In genomic region chr2:30171371-30171996, GRCm38 (mm10) we compare ENCODE assay signal across 8 mouse cellular contexts. TPM values are rescaled to one million over a fixed set of nuclear protein-coding genes. Genes with fewer than 3 reads are reported as not detected.
DNase-seq lines count a peak whose midpoint lies in the region; ATAC-seq and TF ChIP-seq lines count a peak whose summit lies in the region.

TSS of gene Endog (plus strand) at chr2:30171493.

- TF ChIP-seq POLR2A in bone marrow macrophage, adult 2 months (IDR thresholded peaks at IDR 0.05; ENCODE audit: borderline replicate concordance, low read depth, low read length), result no peak
- TF ChIP-seq POLR2A in embryonic fibroblast, embryonic 13.5 days (IDR thresholded peaks at IDR 0.05; ENCODE audit: low read depth, low read length), result peak; percentile 98

- H3K4me3 ChIP-seq in bone marrow macrophage, adult 2 months (ENCODE audit: insufficient read depth, low read length), result peak within 1 kb of the TSS; percentile 74
- H3K4me3 ChIP-seq in embryonic fibroblast, embryonic 13.5 days (ENCODE audit: insufficient read depth, low read length), result peak within 1 kb of the TSS; percentile 49
- H3K4me3 ChIP-seq in heart, embryonic 10.5 days, result peak within 1 kb of the TSS; percentile 82
- H3K4me3 ChIP-seq in kidney, embryonic 15.5 days (replicated peaks), result peak within 1 kb of the TSS; percentile 74
- peak within 1 kb of the TSS; percentile 70 for H3K4me3 ChIP-seq in limb, embryonic 15.5 days
- H3K4me3 ChIP-seq in midbrain, postnatal 0 days (ENCODE audit: low read depth, low read length), result peak within 1 kb of the TSS; percentile 56

- H3K27ac ChIP-seq in bone marrow macrophage, adult 2 months (ENCODE audit: insufficient read depth, low read depth, low read length), result peak within 1 kb of the TSS; percentile 62
- H3K27ac ChIP-seq in embryonic fibroblast, embryonic 13.5 days (ENCODE audit: insufficient read depth, low read length), result 0 out of 2 replicates have a peak within 1 kb of the TSS, but pooled peaks have one; percentile 28
- H3K27ac ChIP-seq in heart, embryonic 10.5 days, result peak within 1 kb of the TSS; percentile 96
- H3K27ac ChIP-seq in kidney, embryonic 15.5 days, result peak within 1 kb of the TSS; percentile 89
- H3K27ac ChIP-seq in limb, embryonic 15.5 days, result peak within 1 kb of the TSS; percentile 91
- peak within 1 kb of the TSS; percentile 90 for H3K27ac ChIP-seq in midbrain, postnatal 0 days (ENCODE audit: low read depth, low read length)

- H3K9ac ChIP-seq in kidney, embryonic 15.5 days, result peak within 1 kb of the TSS; percentile 67
- peak within 1 kb of the TSS; percentile 74 for H3K9ac ChIP-seq in limb, embryonic 15.5 days
- peak within 1 kb of the TSS; percentile 77 for H3K9ac ChIP-seq in midbrain, postnatal 0 days (replicated peaks; ENCODE audit: low read length, poor library complexity, severe bottlenecking)

- 0 out of 2 replicates have a peak, but pooled peaks cover 3% of the 10 kb centered on the region for H3K4me1 ChIP-seq in bone marrow macrophage, adult 2 months (ENCODE audit: control insufficient read depth, insufficient read depth, low read length)
- no peaks in the 10 kb centered on the region for H3K4me1 ChIP-seq in embryonic fibroblast, embryonic 13.5 days (ENCODE audit: control insufficient read depth, insufficient read depth, low read length)
- H3K4me1 ChIP-seq in heart, embryonic 10.5 days, result peaks cover 20% of the 10 kb centered on the region
- peaks cover 15% of the 10 kb centered on the region for H3K4me1 ChIP-seq in kidney, embryonic 15.5 days
- peaks cover 15% of the 10 kb centered on the region for H3K4me1 ChIP-seq in limb, embryonic 15.5 days
- peaks cover 8% of the 10 kb centered on the region; the same call in 1 of the 2 replicates for H3K4me1 ChIP-seq in midbrain, postnatal 0 days (ENCODE audit: insufficient read depth, low read length)

- WGBS in heart, embryonic 10.5 days, result under 1% methylated on average over 75 of the region's 75 CpGs
- WGBS in kidney, embryonic 15.5 days, result under 1% methylated on average over 75 of the region's 75 CpGs
- under 1% methylated on average over 75 of the region's 75 CpGs for WGBS in limb, embryonic 15.5 days
- under 1% methylated on average over 73 of the region's 75 CpGs for WGBS in midbrain, postnatal 0 days

- peak within 1 kb of the TSS; percentile 98 for H3K4me2 ChIP-seq in kidney, embryonic 15.5 days
- H3K4me2 ChIP-seq in limb, embryonic 15.5 days, result peak within 1 kb of the TSS; percentile 96
- H3K4me2 ChIP-seq in midbrain, postnatal 0 days (ENCODE audit: low read depth, low read length, poor library complexity, severe bottlenecking), result peak within 1 kb of the TSS; percentile 65

- H3K36me3 ChIP-seq in heart, embryonic 10.5 days, result peaks cover 41% of the 10 kb centered on the region
- peaks cover 41% of the 10 kb centered on the region for H3K36me3 ChIP-seq in kidney, embryonic 15.5 days
- peaks cover 44% of the 10 kb centered on the region for H3K36me3 ChIP-seq in limb, embryonic 15.5 days
- H3K36me3 ChIP-seq in midbrain, postnatal 0 days (ENCODE audit: insufficient read depth, low read length), result peaks cover 39% of the 10 kb centered on the region

- peak; percentile 75 for DNase-seq in B cell, adult 2 months
- peak; percentile 96 for DNase-seq in heart, embryonic 10.5 days (ENCODE audit: low spot score)
- peak; percentile 94 for DNase-seq in midbrain, postnatal 0 days (ENCODE audit: low spot score)
- peak; percentile 63 to 84 for DNase-seq in spleen, postnatal 10 days (ENCODE audit: low spot score in 2 of 2)

- H3K9me3 ChIP-seq in heart, embryonic 10.5 days, result peaks cover 7% of the 10 kb centered on the region
- H3K9me3 ChIP-seq in kidney, embryonic 15.5 days (replicated peaks), result peaks cover 11% of the 10 kb centered on the region
- H3K9me3 ChIP-seq in limb, embryonic 15.5 days, result no peaks in the 10 kb centered on the region
- H3K9me3 ChIP-seq in midbrain, postnatal 0 days (ENCODE audit: low read length), result no peaks in the 10 kb centered on the region

- 0 out of 2 replicates have a peak, but pooled peaks cover 4% of the 10 kb centered on the region for H3K27me3 ChIP-seq in heart, embryonic 10.5 days (ENCODE audit: insufficient read depth, poor library complexity, severe bottlenecking)
- H3K27me3 ChIP-seq in kidney, embryonic 15.5 days, result no peaks in the 10 kb centered on the region
- no peaks in the 10 kb centered on the region for H3K27me3 ChIP-seq in limb, embryonic 15.5 days
- H3K27me3 ChIP-seq in midbrain, postnatal 0 days (ENCODE audit: insufficient read depth, low read length), result no peaks in the 10 kb centered on the region

- peak; percentile 94 for ATAC-seq in kidney, embryonic 15.5 days (replicated peaks; ENCODE audit: low FRiP score)
- peak; percentile 91 for ATAC-seq in limb, embryonic 15.5 days (ENCODE audit: insufficient number of reproducible peaks, low FRiP score, low TSS enrichment, low read depth)
- ATAC-seq in midbrain, postnatal 0 days (ENCODE audit: low FRiP score), result peak; percentile 95

- TF ChIP-seq CTCF in bone marrow macrophage, adult 2 months (IDR thresholded peaks at IDR 0.05; ENCODE audit: low read depth, low read length), result no peak
- TF ChIP-seq CTCF in embryonic fibroblast, embryonic 13.5 days (IDR thresholded peaks at IDR 0.05; ENCODE audit: borderline replicate concordance, insufficient read depth, low read length), result no peak
- no peak; the same call in 1 of the 2 replicates for TF ChIP-seq CTCF in midbrain, postnatal 0 days (IDR thresholded peaks at IDR 0.05)

RNA-seq across cellular contexts. Expression of gene Endog, which starts in this region (rescaled TPM):
- polyA plus RNA-seq in bone marrow macrophage, adult 2 months (2012; ENCODE audit: insufficient read depth, insufficient read length, missing spikeins), result 5.4 and 6.4 TPM in 2 replicates
- 4.7 and 6.2 TPM in 2 replicates for polyA plus RNA-seq in embryonic fibroblast, embryonic 13.5 days (2011; ENCODE audit: insufficient read length, low read depth, missing spikeins)
- 31.3 and 32.5 TPM in 2 replicates for polyA plus RNA-seq in heart, embryonic 10.5 days (2016; fragmentation: Nextera tagmentation; extraction: Ambion mirVana)
- 19.8 and 20.8 TPM in 2 replicates for polyA plus RNA-seq in kidney, embryonic 15.5 days (2015; fragmentation: Nextera tagmentation; extraction: Ambion mirVana)
- 14.8 and 17.0 TPM in 2 replicates for polyA plus RNA-seq in limb, embryonic 15.5 days (2015; fragmentation: Nextera tagmentation; extraction: Ambion mirVana)
- 43.7 and 51.3 TPM in 2 replicates for total RNA-seq in midbrain, postnatal 0 days (2014; rRNA removed)
- 38.9 and 42.2 TPM in 2 replicates for polyA plus RNA-seq in midbrain, postnatal 0 days (2015; fragmentation: Nextera tagmentation; extraction: Ambion mirVana)

Comparison
In these comparisons a context has a peak if more than half of its experiments do, and no peak if none do; other contexts are left out.
1. Peak in every context shown above with its lines: DNase-seq, ATAC-seq, H3K4me3 ChIP-seq and H3K27ac ChIP-seq.
2. H3K27ac ChIP-seq: peak in every context shown above with its lines; median percentile 96 in heart, embryonic 10.5 days; 91 in limb, embryonic 15.5 days; 90 in midbrain, postnatal 0 days; 89 in kidney, embryonic 15.5 days; 62 in bone marrow macrophage, adult 2 months; 28 in embryonic fibroblast, embryonic 13.5 days.